Mouse (Mus musculus) lung, embryonic 14.5 days (tissue): ENCODE measurements at regions not wholly inside any gene's neighbourhood (a gene's known extent, or its start where the extent isn't known, plus 50 kb on each side); places are given as distances from the start of the nearest gene placed in this dataset.

Experiments used
- ATAC-seq: fragments of 200-750 bp; cut with Nextera tagmentation; 2 replicates; pipeline ENCODE4 v1.8.0; 2017; ENCODE audit warnings: mild to moderate bottlenecking, moderate TSS enrichment, moderate library complexity; ENCODE audit not compliant: insufficient read depth
- DNase-seq: peaks from one replicate; pipeline ENCODE4 v3.0.0-alpha.2; 2015
- H3K27ac ChIP-seq: fragments of 300-500 bp; sonication (generic); 2 replicates; pipeline ENCODE4 v1.5.1; 2014; ENCODE audit warnings: low read depth, mild to moderate bottlenecking, moderate library complexity
- H3K27me3 ChIP-seq: fragments of 300-500 bp; sonication (generic); 2 replicates; pipeline ENCODE4 v1.6.1; 2014; ENCODE audit warnings: low read length, control low read depth; ENCODE audit not compliant: insufficient read depth
- H3K36me3 ChIP-seq: fragments of 300-500 bp; sonication (generic); 2 replicates; pipeline ENCODE4 v1.6.1; 2014; ENCODE audit warnings: control low read depth; ENCODE audit not compliant: insufficient read depth
- H3K4me1 ChIP-seq: fragments of 300-500 bp; sonication (generic); 2 replicates; pipeline ENCODE4 v1.6.1; 2014; ENCODE audit warnings: antibody characterized with exemption, control low read depth; ENCODE audit not compliant: insufficient read depth
- H3K4me2 ChIP-seq: fragments of 300-500 bp; sonication (generic); 2 replicates; pipeline ENCODE4 v1.6.1; 2014; ENCODE audit warnings: mild to moderate bottlenecking
- H3K4me3 ChIP-seq: fragments of 300-500 bp; sonication (generic); 2 replicates; pipeline ENCODE4 v1.5.1; 2014; ENCODE audit warnings: low read depth, low read length
- H3K9ac ChIP-seq: fragments of 300-500 bp; sonication (generic); 2 replicates; pipeline ENCODE4 v1.6.1; 2014
- H3K9me3 ChIP-seq: fragments of 300-500 bp; sonication (generic); 2 replicates; pipeline ENCODE4 v1.6.1; 2016; ENCODE audit warnings: low read depth, low read length, control low read depth
- CTCF ChIP-seq: IDR thresholded peaks from 2 replicates; pipeline ENCODE4 v1.5.1; 2016; ENCODE audit warnings: antibody characterized with exemption, low read depth
- WGBS: fragments of 180-500 bp; shearing (Covaris S2); extraction: QIAGEN DNeasy Blood & Tissue Kit; methylation state at CpG from one replicate; pipeline ENCODE4 v1.1.7; 2014; 5-methylcytosine and 5-hydroxymethylcytosine counted together

DNA sequence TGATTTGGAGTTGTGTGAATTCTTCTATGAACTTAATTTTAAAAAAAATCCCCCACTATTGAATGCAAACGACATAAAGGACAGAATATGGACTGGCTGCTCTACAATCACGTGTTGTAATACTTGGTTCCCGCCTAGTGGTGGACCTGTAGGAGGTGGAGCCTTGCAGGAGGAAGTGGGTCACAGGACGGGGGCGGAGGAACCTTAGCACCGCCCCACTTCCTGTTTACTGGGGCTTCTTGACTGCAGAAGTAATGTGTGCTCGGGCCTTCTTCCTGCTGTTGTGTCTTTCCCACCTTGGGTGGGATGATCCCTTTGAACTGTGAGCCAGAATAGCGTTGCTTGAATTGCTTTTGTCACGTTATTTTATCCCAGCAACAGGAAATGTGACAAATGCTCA is 52.2 kb upstream of the Tmem108 start:
- Histone ChIP-seq H3K27me3 (no peaks in the 10 kb centered on the region), H3K36me3 (no peaks in the 10 kb centered on the region), H3K9ac (no peak overlapping the region), H3K27ac (no peak overlapping the region), H3K9me3 (no peaks in the 10 kb centered on the region), H3K4me2 (no peak overlapping the region), H3K4me3 (no peak overlapping the region), H3K4me1 (no peaks in the 10 kb centered on the region)
- ATAC-seq (no peak), DNase-seq (no peak)
- TF ChIP-seq CTCF = no peak
- 83% methylated on average over 9 of the region's 9 CpGs for WGBS

DNA sequence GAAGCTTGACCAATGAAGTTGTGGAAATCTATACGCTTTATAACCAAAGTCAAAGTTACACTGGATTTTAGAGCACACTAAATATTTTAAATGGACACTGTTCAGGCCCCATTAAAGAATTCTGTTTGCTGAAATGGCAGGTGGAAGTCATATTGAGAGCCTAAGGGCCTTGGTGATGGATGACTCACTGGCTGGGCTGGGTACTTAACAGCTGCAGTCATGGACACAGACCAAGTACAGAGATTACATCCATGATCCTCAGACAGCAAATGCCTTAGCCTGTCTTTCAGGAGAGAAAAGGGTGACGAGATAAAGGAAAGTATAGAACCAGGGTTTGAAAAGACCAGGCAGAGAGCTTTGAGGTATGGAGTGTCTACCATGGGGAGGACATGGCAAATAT is 57.4 kb upstream of the Tmem108 start:
- Histone ChIP-seq H3K4me1 (no peaks in the 10 kb centered on the region), H3K4me2 (no peak overlapping the region), H3K27ac (no peak overlapping the region), H3K27me3 (no peaks in the 10 kb centered on the region), H3K36me3 (no peaks in the 10 kb centered on the region), H3K9me3 (no peaks in the 10 kb centered on the region), H3K4me3 (no peak overlapping the region), H3K9ac (no peak overlapping the region)
- DNase-seq = no peak
- WGBS = 79% methylated on average over 2 of the region's 2 CpGs
- ATAC-seq = no peak
- no peak for TF ChIP-seq CTCF

DNA sequence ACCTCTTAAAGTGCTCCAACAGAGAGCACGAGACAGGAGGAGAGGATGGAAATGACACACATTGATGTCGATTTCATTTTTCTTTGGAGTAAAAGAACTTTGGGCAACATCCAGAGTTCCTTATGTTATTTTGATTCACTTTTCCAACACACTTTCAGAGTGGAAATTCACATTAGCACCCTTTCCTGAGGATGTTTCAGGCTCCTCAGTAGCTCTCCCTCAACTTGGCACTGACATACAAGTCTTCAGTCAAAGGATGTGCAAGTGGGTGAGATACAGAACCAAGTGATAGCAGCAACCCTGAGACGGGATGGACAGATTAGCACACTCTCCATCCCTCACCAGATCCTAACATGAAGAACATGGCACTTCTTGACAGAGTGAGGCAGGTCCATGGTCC is 60.0 kb upstream of the Tmem108 start:
- no peak overlapping the region for H3K9ac ChIP-seq
- H3K4me2 ChIP-seq = no peak overlapping the region
- DNase-seq (no peak), ATAC-seq (no peak)
- H3K4me1 ChIP-seq = no peaks in the 10 kb centered on the region
- 69% methylated on average over 3 of the region's 3 CpGs for WGBS
- H3K36me3 ChIP-seq = no peaks in the 10 kb centered on the region
- H3K27me3 ChIP-seq = no peaks in the 10 kb centered on the region
- H3K27ac ChIP-seq = no peak overlapping the region
- no peak overlapping the region for H3K4me3 ChIP-seq
- no peaks in the 10 kb centered on the region for H3K9me3 ChIP-seq
- no peak for TF ChIP-seq CTCF

DNA sequence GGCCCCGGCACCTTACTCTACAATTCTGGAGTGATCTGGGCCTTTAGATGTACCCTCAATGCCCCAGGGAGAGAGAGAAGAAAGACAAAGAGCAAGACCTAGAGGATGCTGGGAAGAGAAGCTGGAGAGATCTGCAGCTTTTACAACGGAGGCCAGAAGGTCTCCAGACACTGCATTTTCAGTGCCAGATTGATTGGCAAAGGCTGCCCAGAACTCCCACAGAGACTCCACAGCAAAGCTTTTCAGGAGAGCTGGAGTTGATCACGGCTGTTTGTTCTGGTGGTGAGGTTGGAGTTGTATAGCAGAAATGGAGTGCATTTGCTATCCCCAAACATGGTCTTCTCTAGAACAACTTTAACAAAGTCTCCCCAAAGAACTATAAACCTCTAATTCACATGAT is 61.9 kb upstream of the Tmem108 start:
- no peaks in the 10 kb centered on the region for H3K4me1 ChIP-seq
- WGBS = 69% methylated on average over 3 of the region's 3 CpGs
- H3K4me2 ChIP-seq = no peak overlapping the region
- no peak for ATAC-seq
- no peak for TF ChIP-seq CTCF
- no peaks in the 10 kb centered on the region for H3K27me3 ChIP-seq
- no peak overlapping the region for H3K27ac ChIP-seq
- no peaks in the 10 kb centered on the region for H3K9me3 ChIP-seq
- H3K36me3 ChIP-seq = no peaks in the 10 kb centered on the region
- DNase-seq = no peak
- no peak overlapping the region for H3K9ac ChIP-seq
- no peak overlapping the region for H3K4me3 ChIP-seq

DNA sequence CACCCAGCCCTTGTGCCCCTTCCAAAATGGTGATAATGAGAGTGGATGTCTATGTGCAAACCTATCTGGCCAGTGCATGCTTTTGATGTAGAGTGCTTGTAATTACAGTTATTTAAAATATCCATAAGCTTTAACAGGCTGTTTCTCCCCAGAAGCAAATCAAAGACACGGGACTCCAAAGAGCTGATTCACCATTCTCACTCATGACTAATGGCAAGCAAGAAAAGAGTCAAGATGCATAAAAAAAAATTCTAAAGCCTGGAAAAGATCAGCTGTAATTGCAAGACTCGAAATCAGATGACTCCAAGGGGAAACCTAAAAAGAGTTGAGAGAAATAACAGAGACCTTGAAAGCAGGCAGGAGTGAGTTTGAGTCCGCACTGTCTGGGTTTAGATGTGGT is 79.6 kb upstream of the Tmem108 start:
- H3K9ac ChIP-seq = no peak overlapping the region
- no peaks in the 10 kb centered on the region for H3K9me3 ChIP-seq
- no peak overlapping the region for H3K4me3 ChIP-seq
- ATAC-seq = no peak
- H3K4me2 ChIP-seq = no peak overlapping the region
- no peaks in the 10 kb centered on the region for H3K4me1 ChIP-seq
- no peaks in the 10 kb centered on the region for H3K36me3 ChIP-seq
- no peaks in the 10 kb centered on the region for H3K27me3 ChIP-seq
- 73% methylated on average over 3 of the region's 3 CpGs for WGBS
- no peak for DNase-seq
- H3K27ac ChIP-seq = no peak overlapping the region
- no peak for TF ChIP-seq CTCF

DNA sequence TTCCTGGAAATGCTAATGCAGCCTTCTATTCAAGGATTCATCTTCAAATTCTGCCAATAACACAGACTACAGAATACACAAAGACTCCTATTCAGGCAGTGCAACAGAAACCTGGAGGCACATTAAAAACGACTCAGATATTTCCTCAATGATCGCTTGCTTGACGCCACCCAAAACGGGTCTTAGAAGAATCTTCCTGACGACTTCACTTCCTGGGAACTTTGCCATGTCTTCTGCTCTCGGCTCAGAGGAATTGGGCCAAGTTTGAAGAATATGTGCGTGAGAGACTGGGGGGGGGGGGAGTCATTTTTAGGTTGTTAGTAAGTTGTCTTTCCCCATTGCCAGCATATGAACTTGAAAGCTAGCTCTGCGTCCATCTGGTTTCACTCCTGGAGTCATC is 82.2 kb upstream of the Tmem108 start:
- Histone ChIP-seq H3K9ac (no peak overlapping the region), H3K27ac (no peak overlapping the region), H3K27me3 (no peaks in the 10 kb centered on the region), H3K9me3 (no peaks in the 10 kb centered on the region), H3K4me3 (no peak overlapping the region), H3K36me3 (no peaks in the 10 kb centered on the region), H3K4me2 (no peak overlapping the region), H3K4me1 (no peaks in the 10 kb centered on the region)
- TF ChIP-seq CTCF = no peak
- ATAC-seq = no peak
- DNase-seq = no peak
- WGBS = 68% methylated on average over 8 of the region's 8 CpGs

DNA sequence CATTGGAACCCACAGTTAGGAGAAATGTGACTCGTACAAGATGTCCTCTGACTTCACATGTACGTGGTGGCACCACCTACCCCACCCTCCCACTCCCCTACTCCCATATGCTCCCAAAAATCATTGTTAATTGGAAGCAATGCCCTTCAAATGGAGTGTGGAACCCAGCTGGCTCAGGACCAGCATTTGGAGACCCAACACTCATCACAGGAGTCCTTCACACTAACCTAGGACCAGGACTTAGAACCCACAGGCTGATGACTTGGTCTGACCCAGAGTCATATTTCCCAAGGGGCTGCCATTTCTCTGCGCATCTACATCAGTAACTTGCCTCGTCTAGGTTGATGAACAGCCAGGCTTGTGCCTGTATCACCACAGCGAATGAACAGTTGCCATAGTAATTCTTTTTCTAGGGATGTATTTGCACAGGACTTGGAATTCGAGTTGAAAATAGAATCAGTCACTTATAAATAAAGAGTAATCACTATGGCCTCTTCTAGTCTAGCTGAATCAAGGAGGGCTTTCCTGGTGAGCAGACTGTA is 84.3 kb upstream of the Tmem108 start:
- Histone ChIP-seq H3K4me3 (no peak overlapping the region), H3K27me3 (no peaks in the 10 kb centered on the region), H3K27ac (no peak overlapping the region), H3K36me3 (no peaks in the 10 kb centered on the region), H3K9me3 (no peaks in the 10 kb centered on the region), H3K4me1 (no peaks in the 10 kb centered on the region), H3K4me2 (no peak overlapping the region), H3K9ac (no peak overlapping the region)
- 71% methylated on average over 6 of the region's 6 CpGs for WGBS
- no peak for DNase-seq
- ATAC-seq = no peak
- no peak for TF ChIP-seq CTCF

DNA sequence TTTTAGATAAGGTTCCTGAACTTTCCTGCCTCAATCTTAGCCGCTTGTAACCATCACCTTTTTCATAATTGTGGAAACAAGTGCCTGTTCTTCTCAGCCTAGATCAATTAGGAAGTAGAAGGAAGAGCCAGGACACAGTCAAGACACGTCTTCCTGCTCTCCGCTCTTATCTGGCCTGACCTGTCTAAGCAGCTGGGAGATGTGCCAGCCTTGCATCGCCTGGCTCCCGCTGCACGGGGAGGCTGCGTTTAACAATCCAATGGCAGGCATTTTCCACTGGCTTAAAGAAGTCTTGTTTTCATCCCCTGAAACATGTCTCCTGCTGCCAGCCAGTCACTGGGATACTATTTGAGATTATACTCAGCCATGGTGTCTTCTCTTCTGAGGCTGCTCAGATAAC is 86.3 kb upstream of the Tmem108 start:
- no peak for TF ChIP-seq CTCF
- H3K4me3 ChIP-seq = no peak overlapping the region
- ATAC-seq = no peak
- no peaks in the 10 kb centered on the region for H3K4me1 ChIP-seq
- H3K9me3 ChIP-seq = no peaks in the 10 kb centered on the region
- WGBS = 38% methylated on average over 7 of the region's 7 CpGs
- H3K36me3 ChIP-seq = no peaks in the 10 kb centered on the region
- no peak overlapping the region for H3K9ac ChIP-seq
- no peak overlapping the region for H3K27ac ChIP-seq
- DNase-seq = peak; percentile 19
- H3K4me2 ChIP-seq = no peak overlapping the region
- no peaks in the 10 kb centered on the region for H3K27me3 ChIP-seq
